Mouse (Mus musculus): ENCODE results near the gene Arhgap21. TPM values are rescaled to one million over a fixed set of nuclear protein-coding genes. Genes with fewer than 3 reads are reported as not detected.

The Arhgap21 gene
- polyA plus RNA-seq, 1 experiment from 2014 or later: 11.1 TPM

DNA sequence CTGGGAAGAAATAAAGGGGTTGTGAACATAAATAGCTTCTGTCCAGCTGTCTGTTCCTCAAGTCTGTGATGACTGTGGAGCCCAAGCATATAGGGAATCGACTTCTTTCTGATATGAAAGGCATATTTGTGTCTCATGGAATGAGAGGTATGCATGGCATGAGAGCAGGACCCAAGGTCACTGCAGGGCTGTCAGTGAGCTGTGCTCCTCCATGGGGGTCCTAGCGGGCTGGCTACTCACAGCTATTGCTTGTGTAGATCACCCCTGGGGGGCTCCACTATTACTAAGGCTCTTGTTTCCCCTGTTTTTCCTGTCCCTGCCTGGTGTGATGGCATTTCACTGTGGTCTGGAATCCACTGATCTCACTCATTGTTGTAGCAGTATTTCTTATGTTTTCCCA is 22.2 kb upstream of the Arhgap21 start:
- H3K4me2 ChIP-seq (ENCODE audit: low read depth, low read length): no peak overlapping the region
- no peak for ATAC-seq (ENCODE audit: low read depth)
- no peaks in the 10 kb centered on the region for H3K27me3 ChIP-seq (ENCODE audit: control insufficient read depth, insufficient read depth, low read depth, low read length)
- no peaks in the 10 kb centered on the region for H3K36me3 ChIP-seq (ENCODE audit: control insufficient read depth, insufficient read depth, low read length)
- WGBS: 32% methylated on average over 2 of the region's 2 CpGs
- no peak overlapping the region for H3K9ac ChIP-seq (ENCODE audit: low read length)
- H3K27ac ChIP-seq (ENCODE audit: low read length): no peak overlapping the region
- no peak overlapping the region for H3K4me3 ChIP-seq (ENCODE audit: low read length)
- H3K9me3 ChIP-seq (ENCODE audit: control insufficient read depth, low read length): no peaks in the 10 kb centered on the region
- peaks cover 8% of the 10 kb centered on the region; the same call in 1 of the 2 replicates for H3K4me1 ChIP-seq (replicated peaks; ENCODE audit: control insufficient read depth, insufficient read depth, low read length)

DNA sequence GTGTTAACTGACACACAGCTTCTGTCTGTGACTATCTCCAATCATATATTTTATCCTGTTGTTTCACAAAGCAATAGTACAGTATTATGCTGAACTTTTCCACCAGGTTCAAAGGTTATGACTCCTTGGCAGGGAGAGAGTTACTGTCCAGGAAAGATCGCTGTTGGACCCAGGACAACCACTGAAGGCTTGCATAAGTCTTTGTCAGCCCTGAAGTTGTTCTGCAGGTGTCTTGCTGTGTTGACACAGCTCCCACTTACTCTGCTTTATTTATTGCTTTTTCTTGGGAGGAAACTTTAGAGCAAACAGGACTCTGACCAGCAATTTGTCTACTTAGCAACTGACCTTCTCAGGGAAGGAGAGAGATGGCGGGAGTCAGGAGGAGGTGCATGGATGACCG is 21.4 kb upstream of the Arhgap21 start:
- H3K27me3 ChIP-seq (ENCODE audit: control insufficient read depth, insufficient read depth, low read depth, low read length): no peaks in the 10 kb centered on the region
- no peak for ATAC-seq (ENCODE audit: low read depth)
- no peak overlapping the region for H3K27ac ChIP-seq (ENCODE audit: low read length)
- no peak overlapping the region for H3K9ac ChIP-seq (ENCODE audit: low read length)
- H3K4me1 ChIP-seq (replicated peaks; ENCODE audit: control insufficient read depth, insufficient read depth, low read length): peaks cover 8% of the 10 kb centered on the region; the same call in 1 of the 2 replicates
- H3K36me3 ChIP-seq (ENCODE audit: control insufficient read depth, insufficient read depth, low read length): no peaks in the 10 kb centered on the region
- no peaks in the 10 kb centered on the region for H3K9me3 ChIP-seq (ENCODE audit: control insufficient read depth, low read length)
- no peak overlapping the region for H3K4me3 ChIP-seq (ENCODE audit: low read length)
- H3K4me2 ChIP-seq (ENCODE audit: low read depth, low read length): no peak overlapping the region
- 69% methylated on average over 3 of the region's 3 CpGs for WGBS

DNA sequence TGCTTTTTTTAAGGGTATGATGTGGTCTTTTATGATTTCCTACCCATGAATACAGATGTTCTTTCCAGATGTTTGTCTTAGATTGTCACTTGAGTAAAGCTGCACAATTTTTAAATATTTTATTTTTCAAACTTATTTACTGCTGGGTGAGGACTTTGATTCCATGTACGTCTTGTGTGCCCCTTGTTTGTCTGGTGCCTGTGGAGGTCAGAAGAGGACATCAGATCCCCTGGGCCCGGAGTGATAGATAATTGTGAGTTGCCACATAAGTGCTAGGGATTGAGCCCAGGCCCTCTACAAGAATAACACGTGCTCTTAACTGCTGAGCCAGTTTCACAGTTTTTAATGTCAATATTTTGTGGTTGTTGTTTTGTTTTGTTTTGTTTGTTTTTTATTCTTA is 19.1 kb upstream of the Arhgap21 start:
- Histone ChIP-seq H3K27me3 (ENCODE audit: control insufficient read depth, insufficient read depth, low read depth, low read length) (no peaks in the 10 kb centered on the region), H3K27ac (ENCODE audit: low read length) (0 out of 2 replicates have a peak overlapping the region, but pooled peaks have one; percentile 31), H3K4me1 (replicated peaks; ENCODE audit: control insufficient read depth, insufficient read depth, low read length) (peaks cover 8% of the 10 kb centered on the region; the same call in 1 of the 2 replicates), H3K9ac (ENCODE audit: low read length) (no peak overlapping the region), H3K4me3 (ENCODE audit: low read length) (no peak overlapping the region), H3K36me3 (ENCODE audit: control insufficient read depth, insufficient read depth, low read length) (no peaks in the 10 kb centered on the region), H3K4me2 (ENCODE audit: low read depth, low read length) (no peak overlapping the region), H3K9me3 (ENCODE audit: control insufficient read depth, low read length) (no peaks in the 10 kb centered on the region)
- peak; percentile 93 for ATAC-seq (ENCODE audit: low read depth)
- 39% methylated on average over 3 of the region's 3 CpGs for WGBS

DNA sequence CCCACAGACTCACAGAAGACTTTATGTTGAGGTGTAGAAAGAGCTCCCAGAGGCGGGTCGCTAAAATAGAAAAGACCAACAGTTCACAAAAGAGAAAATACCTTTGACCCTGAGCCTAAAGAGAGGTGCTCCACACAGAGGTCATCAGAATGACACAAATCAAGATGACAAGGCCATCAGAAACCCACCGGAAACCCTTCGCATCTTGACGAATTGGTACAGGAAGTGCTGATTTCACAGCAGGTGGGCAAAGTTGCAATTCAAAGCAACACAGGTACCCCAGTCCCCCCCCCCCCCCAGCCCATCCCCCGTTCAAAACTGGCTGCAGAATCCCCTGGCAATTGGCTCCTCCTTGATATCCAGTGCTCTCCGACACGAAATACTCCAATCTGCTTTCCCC is 10.0 kb upstream of the Arhgap21 start:
- H3K4me1 ChIP-seq (replicated peaks; ENCODE audit: control insufficient read depth, insufficient read depth, low read length): no peaks in the 10 kb centered on the region
- no peak overlapping the region for H3K9ac ChIP-seq (ENCODE audit: low read length)
- H3K27me3 ChIP-seq (ENCODE audit: control insufficient read depth, insufficient read depth, low read depth, low read length): no peaks in the 10 kb centered on the region
- H3K9me3 ChIP-seq (ENCODE audit: control insufficient read depth, low read length): no peaks in the 10 kb centered on the region
- no peak overlapping the region for H3K4me2 ChIP-seq (ENCODE audit: low read depth, low read length)
- no peak for ATAC-seq (ENCODE audit: low read depth)
- no peaks in the 10 kb centered on the region for H3K36me3 ChIP-seq (ENCODE audit: control insufficient read depth, insufficient read depth, low read length)
- no peak overlapping the region for H3K4me3 ChIP-seq (ENCODE audit: low read length)
- no peak overlapping the region for H3K27ac ChIP-seq (ENCODE audit: low read length)
- WGBS: 64% methylated on average over 8 of the region's 8 CpGs

DNA sequence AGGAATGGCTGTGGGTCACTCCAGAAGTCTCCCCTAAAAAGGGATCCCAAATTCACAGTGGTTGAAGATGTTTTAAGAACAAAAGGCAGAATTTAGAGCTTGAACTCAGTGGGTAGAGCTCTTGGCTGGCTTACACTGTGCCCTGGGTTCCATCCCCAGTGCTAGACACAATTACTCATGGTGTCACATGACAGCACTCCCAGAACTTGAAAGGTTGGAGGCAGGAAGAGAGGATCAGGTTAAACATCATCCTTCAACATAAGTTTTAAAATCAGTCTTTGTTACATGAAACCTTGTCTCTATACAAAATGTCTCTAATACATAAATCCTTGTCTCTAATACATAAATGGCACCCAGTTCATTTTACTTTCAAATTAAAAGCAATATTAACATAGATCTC is 8.4 kb upstream of the Arhgap21 start:
- Histone ChIP-seq H3K9ac (ENCODE audit: low read length) (no peak overlapping the region), H3K4me3 (ENCODE audit: low read length) (no peak overlapping the region), H3K4me2 (ENCODE audit: low read depth, low read length) (no peak overlapping the region), H3K27ac (ENCODE audit: low read length) (no peak overlapping the region), H3K36me3 (ENCODE audit: control insufficient read depth, insufficient read depth, low read length) (no peaks in the 10 kb centered on the region), H3K9me3 (ENCODE audit: control insufficient read depth, low read length) (no peaks in the 10 kb centered on the region), H3K27me3 (ENCODE audit: control insufficient read depth, insufficient read depth, low read depth, low read length) (no peaks in the 10 kb centered on the region), H3K4me1 (replicated peaks; ENCODE audit: control insufficient read depth, insufficient read depth, low read length) (no peaks in the 10 kb centered on the region)
- ATAC-seq (ENCODE audit: low read depth): no peak

DNA sequence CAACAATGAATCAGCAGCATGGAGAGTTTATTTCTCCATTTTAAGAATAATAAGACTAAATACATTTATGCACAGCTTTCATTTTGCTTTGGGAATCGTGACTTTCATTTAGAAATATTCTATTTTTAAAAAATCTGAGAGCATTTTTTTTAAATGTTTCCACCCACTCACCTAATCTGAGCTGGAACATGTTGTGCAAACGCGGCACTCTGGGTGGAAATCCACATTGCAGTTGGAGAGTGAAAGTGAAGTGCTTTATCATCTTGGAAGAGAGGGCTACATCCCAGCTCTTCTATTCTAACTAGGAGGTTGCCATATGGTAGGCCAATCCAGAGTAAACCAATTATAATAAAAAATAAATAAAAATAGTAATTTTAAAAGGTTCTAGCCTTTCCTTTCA is 4.8 kb upstream of the Arhgap21 start:
- Histone ChIP-seq H3K4me1 (replicated peaks; ENCODE audit: control insufficient read depth, insufficient read depth, low read length) (peaks cover 5% of the 10 kb centered on the region), H3K27me3 (ENCODE audit: control insufficient read depth, insufficient read depth, low read depth, low read length) (no peaks in the 10 kb centered on the region), H3K27ac (ENCODE audit: low read length) (no peak overlapping the region), H3K4me2 (ENCODE audit: low read depth, low read length) (no peak overlapping the region), H3K4me3 (ENCODE audit: low read length) (no peak overlapping the region), H3K9ac (ENCODE audit: low read length) (no peak overlapping the region), H3K36me3 (ENCODE audit: control insufficient read depth, insufficient read depth, low read length) (no peaks in the 10 kb centered on the region), H3K9me3 (ENCODE audit: control insufficient read depth, low read length) (no peaks in the 10 kb centered on the region)
- 64% methylated on average over 3 of the region's 3 CpGs for WGBS
- ATAC-seq (ENCODE audit: low read depth): no peak

DNA sequence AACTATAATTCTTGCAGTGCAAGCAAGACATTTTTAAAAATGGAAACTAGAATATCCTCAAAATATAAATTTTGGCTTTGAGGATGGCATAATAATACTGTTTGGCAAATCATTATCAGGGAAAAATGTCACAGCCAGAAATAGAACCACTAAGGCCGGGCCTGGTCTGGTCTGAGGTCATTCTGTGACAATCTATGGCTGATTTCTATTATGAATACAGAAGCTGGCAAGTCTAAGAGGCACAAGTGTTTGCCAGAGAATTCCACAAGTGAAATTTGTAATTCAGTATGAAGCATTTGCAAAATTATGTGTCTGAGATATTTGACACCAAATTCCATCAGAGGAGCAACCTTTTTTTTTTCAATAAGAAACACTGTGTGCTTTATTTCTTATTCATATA is 3.5 kb upstream of the Arhgap21 start:
- no peaks in the 10 kb centered on the region for H3K27me3 ChIP-seq (ENCODE audit: control insufficient read depth, insufficient read depth, low read depth, low read length)
- H3K4me1 ChIP-seq (replicated peaks; ENCODE audit: control insufficient read depth, insufficient read depth, low read length): peaks cover 5% of the 10 kb centered on the region
- no peaks in the 10 kb centered on the region for H3K9me3 ChIP-seq (ENCODE audit: control insufficient read depth, low read length)
- no peak for ATAC-seq (ENCODE audit: low read depth)
- H3K36me3 ChIP-seq (ENCODE audit: control insufficient read depth, insufficient read depth, low read length): no peaks in the 10 kb centered on the region
- no peak overlapping the region for H3K4me2 ChIP-seq (ENCODE audit: low read depth, low read length)
- H3K4me3 ChIP-seq (ENCODE audit: low read length): no peak overlapping the region
- no peak overlapping the region for H3K9ac ChIP-seq (ENCODE audit: low read length)
- no peak overlapping the region for H3K27ac ChIP-seq (ENCODE audit: low read length)
- WGBS: 21% methylated on average over 1 of the region's 1 CpGs

DNA sequence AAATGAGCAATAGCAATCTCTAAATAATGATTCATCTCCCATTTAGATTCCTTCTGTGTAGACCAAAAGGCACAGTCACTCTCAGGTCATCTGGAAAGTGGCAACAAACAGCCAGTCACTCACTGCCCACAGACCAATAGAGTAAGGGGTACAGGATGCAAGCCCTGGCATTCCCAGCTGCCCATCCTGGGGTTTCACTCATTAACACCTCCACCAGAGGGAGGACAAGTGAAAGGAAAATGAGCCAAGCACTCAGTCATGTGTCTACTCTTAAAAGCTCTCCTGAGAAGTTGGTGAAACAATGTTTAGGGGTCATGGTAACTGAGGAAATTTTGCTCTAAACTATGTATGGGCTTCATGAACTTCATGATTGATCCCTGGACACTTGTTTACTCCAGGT is 2.9 kb upstream of the Arhgap21 start:
- no peak overlapping the region for H3K27ac ChIP-seq (ENCODE audit: low read length)
- ATAC-seq (ENCODE audit: low read depth): no peak

DNA sequence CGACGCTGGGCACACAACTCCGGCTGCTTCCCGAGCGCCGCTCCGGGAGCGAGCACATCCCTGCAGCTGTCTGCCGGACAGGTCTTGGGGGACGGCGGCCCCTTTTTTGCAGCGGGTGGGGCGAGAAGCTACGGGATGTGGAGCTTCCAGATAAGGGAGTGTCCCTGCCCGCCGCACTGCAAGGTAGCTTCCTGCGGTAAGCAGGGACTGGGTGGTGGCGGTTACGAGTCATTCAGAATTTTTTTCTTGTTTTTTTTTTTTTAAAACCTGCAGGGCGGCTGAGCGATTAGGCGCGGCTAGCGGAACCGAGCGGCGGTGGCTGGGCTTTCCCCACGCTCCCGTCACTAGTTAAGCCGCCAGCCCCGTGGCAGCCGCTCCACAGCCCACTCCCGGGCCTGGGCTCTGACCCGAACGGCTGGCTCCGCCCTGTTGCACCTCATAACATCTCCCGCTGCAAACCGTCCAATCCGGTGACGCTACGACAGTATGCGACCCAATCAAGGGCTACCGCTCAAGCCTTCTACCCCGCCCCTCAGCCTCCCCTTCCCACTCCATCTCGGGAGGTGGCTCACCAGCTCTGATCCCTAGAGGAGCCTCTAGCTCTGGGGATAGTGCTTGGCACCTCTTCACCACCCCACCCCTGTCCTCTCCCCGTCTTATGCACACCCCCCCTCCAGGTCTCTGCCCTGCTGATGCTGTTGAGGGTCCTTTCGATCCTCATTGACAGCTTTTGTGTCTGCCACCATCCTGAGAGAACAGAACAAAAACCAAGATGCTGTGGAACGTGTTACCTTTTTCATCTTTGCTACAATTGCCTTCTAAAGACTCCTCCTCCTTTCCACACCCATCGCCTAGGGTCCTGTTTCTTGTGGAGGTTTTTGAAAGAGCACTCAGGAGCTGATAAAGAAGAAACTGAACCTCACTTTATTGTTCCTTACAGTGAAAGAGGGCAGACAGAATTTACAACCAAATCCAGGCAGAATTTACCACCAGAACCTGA is 820 bp upstream of the Arhgap21 start:
- H3K36me3 ChIP-seq (ENCODE audit: control insufficient read depth, insufficient read depth, low read length): no peaks in the 10 kb centered on the region
- H3K4me3 ChIP-seq (ENCODE audit: low read length): peak overlapping the region; percentile 95
- H3K27ac ChIP-seq (ENCODE audit: low read length): peak overlapping the region; percentile 99
- under 1% methylated on average over 49 of the region's 49 CpGs for WGBS
- H3K27me3 ChIP-seq (ENCODE audit: control insufficient read depth, insufficient read depth, low read depth, low read length): no peaks in the 10 kb centered on the region
- peak; percentile 96 for ATAC-seq (ENCODE audit: low read depth)
- peaks cover 21% of the 10 kb centered on the region for H3K4me1 ChIP-seq (replicated peaks; ENCODE audit: control insufficient read depth, insufficient read depth, low read length)
- no peaks in the 10 kb centered on the region for H3K9me3 ChIP-seq (ENCODE audit: control insufficient read depth, low read length)
- H3K4me2 ChIP-seq (ENCODE audit: low read depth, low read length): peak overlapping the region; percentile 60
- H3K9ac ChIP-seq (ENCODE audit: low read length): peak overlapping the region; percentile 98

More for the DNA sequence above, 2.9 kb upstream of the Arhgap21 start:
- Histone ChIP-seq H3K27me3 (ENCODE audit: control insufficient read depth, insufficient read depth, low read depth, low read length) (no peaks in the 10 kb centered on the region), H3K9me3 (ENCODE audit: control insufficient read depth, low read length) (no peaks in the 10 kb centered on the region), H3K9ac (ENCODE audit: low read length) (no peak overlapping the region), H3K4me3 (ENCODE audit: low read length) (no peak overlapping the region), H3K36me3 (ENCODE audit: control insufficient read depth, insufficient read depth, low read length) (no peaks in the 10 kb centered on the region), H3K4me1 (replicated peaks; ENCODE audit: control insufficient read depth, insufficient read depth, low read length) (peaks cover 7% of the 10 kb centered on the region), H3K4me2 (ENCODE audit: low read depth, low read length) (no peak overlapping the region)
